Mouse (Mus musculus): ENCODE results near the gene Ubr4. TPM values are rescaled to one million over a fixed set of nuclear protein-coding genes. Genes with fewer than 3 reads are reported as not detected.
A peak's percentile ranks its signal among the peaks of the same experiment; 100 is the strongest.

The Ubr4 gene
- total RNA-seq, 1 experiment = 199 TPM

DNA sequence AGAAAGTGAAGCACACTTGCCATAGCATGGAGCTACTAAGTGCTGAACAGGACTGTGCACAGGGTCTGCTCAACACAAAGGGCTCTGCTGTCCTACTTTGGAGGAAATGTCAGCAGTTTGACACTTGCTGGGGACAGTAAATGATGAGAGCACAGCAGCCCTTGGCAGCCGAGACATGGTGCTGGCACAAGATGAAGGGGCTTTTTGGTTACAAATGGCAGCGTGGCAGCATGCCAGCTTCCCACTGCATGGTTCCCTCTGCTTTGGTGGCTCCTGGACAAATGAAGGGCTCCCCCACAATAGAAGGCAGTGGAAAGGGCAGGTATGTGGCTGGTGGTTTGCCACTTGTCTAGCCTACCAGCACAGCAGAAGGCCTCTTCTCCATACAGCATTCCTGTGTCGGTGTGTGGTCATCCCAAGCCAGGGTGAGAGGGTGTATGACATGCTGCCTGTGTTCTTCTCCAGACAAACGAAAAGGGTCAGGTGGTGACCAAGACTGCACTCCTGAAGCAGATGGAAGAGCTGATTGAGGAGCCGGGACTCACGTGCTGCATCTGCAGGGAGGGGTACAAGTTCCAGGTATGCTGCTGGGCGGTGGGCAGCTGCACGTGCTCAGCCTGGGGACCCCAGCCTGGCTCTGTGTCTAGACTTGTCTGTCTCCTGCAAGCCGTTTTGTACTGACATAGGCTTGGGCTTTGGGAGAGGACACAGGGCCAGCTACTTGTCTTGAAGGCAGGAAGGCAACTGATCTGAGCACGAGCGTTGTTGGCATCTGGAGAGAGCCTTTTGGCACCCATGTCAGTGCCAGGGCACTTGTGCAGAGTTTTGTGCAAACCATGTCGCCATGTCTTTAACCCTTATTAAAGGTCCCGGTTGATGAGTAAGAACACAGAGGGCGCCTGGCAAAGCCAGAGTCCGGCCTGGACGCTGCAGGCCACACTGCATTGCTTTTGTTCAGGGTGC, 124.5 kb downstream of the Ubr4 start:
- TF ChIP-seq MAFK (IDR thresholded peaks at IDR 0.05; ENCODE audit: insufficient read depth, low read depth, low read length) (no peak), ZNF384 (IDR thresholded peaks at IDR 0.05; ENCODE audit: low read depth, low read length) (no peak), HCFC1 (IDR thresholded peaks at IDR 0.05; ENCODE audit: borderline replicate concordance, insufficient read depth, low read length) (no peak), ZC3H11A (IDR thresholded peaks at IDR 0.05; ENCODE audit: borderline replicate concordance, low read depth, low read length) (no peak), CHD2 (IDR thresholded peaks at IDR 0.05; ENCODE audit: low read depth, low read length) (no peak)
- peaks cover 88% of the 10 kb centered on the region for H3K36me3 ChIP-seq (ENCODE audit: control insufficient read depth, insufficient read depth, low read length, poor library complexity, severe bottlenecking)
- H3K9ac ChIP-seq (ENCODE audit: insufficient read depth, low read depth, low read length, poor library complexity, severe bottlenecking) = no peak overlapping the region
- no peaks in the 10 kb centered on the region for H3K9me3 ChIP-seq (ENCODE audit: control insufficient read depth, insufficient read depth, low read depth, low read length)
- in situ Hi-C loops (cut with MboI; ENCODE audit: low sequenced_read_pairs in 2 of 2, unreplicated experiment in 2 of 2) = loop anchor here in 1 of 2 experiments (10.0 kb wide), 1 partner anchor 148 kb away; the partner anchor contains the start of gene Aldh4a1
- H3K4me3 ChIP-seq (ENCODE audit: insufficient read depth in 1 of 2, low read depth in 1 of 2, low read length in 2 of 2, poor library complexity in 1 of 2, severe bottlenecking in 1 of 2) = no peak overlapping the region
- no peak overlapping the region for H3K27ac ChIP-seq (ENCODE audit: insufficient read depth, low read depth, low read length, poor library complexity, severe bottlenecking)
- DNase-seq (ENCODE audit: low read depth, low spot score) = no peak
- H3K4me1 ChIP-seq (ENCODE audit: control insufficient read depth in 2 of 2, insufficient read depth in 2 of 2, low read length in 2 of 2, poor library complexity in 1 of 2) = 0 out of 4 replicates have a peak, but pooled peaks cover 0 to 2% of the 10 kb centered on the region in 2 experiments

DNA sequence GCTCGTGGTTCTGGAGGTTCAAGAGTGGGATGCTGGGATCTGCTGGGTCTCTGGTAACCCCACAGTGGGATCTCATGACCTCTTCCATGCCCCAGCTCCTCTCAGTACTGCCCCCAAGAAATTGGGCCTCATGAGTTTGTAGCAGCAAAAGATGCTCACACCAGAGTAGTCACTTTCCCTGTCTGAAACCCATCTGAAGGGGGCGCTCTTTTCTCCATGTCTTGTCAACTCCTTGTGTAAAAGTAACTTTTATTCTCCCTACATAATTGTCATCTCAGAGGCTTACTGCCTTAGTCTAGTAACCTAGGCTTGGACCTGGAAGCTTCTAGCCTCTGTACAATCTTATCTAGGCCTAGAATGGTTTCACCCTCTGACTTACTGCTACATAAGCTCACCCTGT, 125.6 kb downstream of the Ubr4 start:
- Histone ChIP-seq H3K36me3 (ENCODE audit: control insufficient read depth, insufficient read depth, low read length, poor library complexity, severe bottlenecking) (peaks cover 88% of the 10 kb centered on the region), H3K9ac (ENCODE audit: insufficient read depth, low read depth, low read length, poor library complexity, severe bottlenecking) (no peak overlapping the region), H3K4me1 (ENCODE audit: control insufficient read depth in 2 of 2, insufficient read depth in 2 of 2, low read length in 2 of 2, poor library complexity in 1 of 2) (0 out of 4 replicates have a peak, but pooled peaks cover 0 to 2% of the 10 kb centered on the region in 2 experiments), H3K9me3 (ENCODE audit: control insufficient read depth, insufficient read depth, low read depth, low read length) (no peaks in the 10 kb centered on the region), H3K4me3 (ENCODE audit: insufficient read depth in 1 of 2, low read depth in 1 of 2, low read length in 2 of 2, poor library complexity in 1 of 2, severe bottlenecking in 1 of 2) (no peak overlapping the region), H3K27ac (ENCODE audit: insufficient read depth, low read depth, low read length, poor library complexity, severe bottlenecking) (no peak overlapping the region)
- in situ Hi-C loops (cut with MboI; ENCODE audit: low sequenced_read_pairs in 2 of 2, unreplicated experiment in 2 of 2) = loop anchor here in 1 of 2 experiments (10.0 kb wide), 1 partner anchor 147 kb away; the partner anchor contains the start of gene Aldh4a1
- peak; percentile 27 for DNase-seq (ENCODE audit: low read depth, low spot score)
- TF ChIP-seq MAFK (IDR thresholded peaks at IDR 0.05; ENCODE audit: insufficient read depth, low read depth, low read length) (no peak), HCFC1 (IDR thresholded peaks at IDR 0.05; ENCODE audit: borderline replicate concordance, insufficient read depth, low read length) (no peak), ZNF384 (IDR thresholded peaks at IDR 0.05; ENCODE audit: low read depth, low read length) (no peak), ZC3H11A (IDR thresholded peaks at IDR 0.05; ENCODE audit: borderline replicate concordance, low read depth, low read length) (no peak), CHD2 (IDR thresholded peaks at IDR 0.05; ENCODE audit: low read depth, low read length) (no peak)

DNA sequence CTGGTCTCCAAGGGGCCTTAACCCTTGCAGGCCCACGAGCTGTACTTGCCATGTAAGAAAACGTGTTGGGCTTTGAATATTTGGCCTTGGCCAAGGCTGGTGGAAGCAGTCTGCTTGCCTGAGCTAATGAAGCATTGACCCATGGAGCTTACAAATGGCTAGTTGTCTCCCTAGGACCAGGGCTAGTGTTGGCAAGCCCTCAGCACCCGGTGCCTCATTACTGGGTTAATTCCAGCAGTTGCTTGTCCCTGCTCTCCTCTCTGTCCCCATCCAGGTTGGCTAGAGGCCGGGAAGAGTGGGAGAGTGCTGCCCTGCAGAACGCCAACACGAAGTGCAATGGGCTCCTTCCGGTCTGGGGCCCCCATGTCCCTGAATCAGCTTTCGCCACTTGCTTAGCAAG, 126.8 kb downstream of the Ubr4 start:
- TF ChIP-seq HCFC1 (IDR thresholded peaks at IDR 0.05; ENCODE audit: borderline replicate concordance, insufficient read depth, low read length) = no peak
- H3K9me3 ChIP-seq (ENCODE audit: control insufficient read depth, insufficient read depth, low read depth, low read length) = no peaks in the 10 kb centered on the region
- no peak overlapping the region for H3K9ac ChIP-seq (ENCODE audit: insufficient read depth, low read depth, low read length, poor library complexity, severe bottlenecking)
- 0 out of 4 replicates have a peak, but pooled peaks cover 0 to 2% of the 10 kb centered on the region in 2 experiments for H3K4me1 ChIP-seq (ENCODE audit: control insufficient read depth in 2 of 2, insufficient read depth in 2 of 2, low read length in 2 of 2, poor library complexity in 1 of 2)
- H3K27ac ChIP-seq (ENCODE audit: insufficient read depth, low read depth, low read length, poor library complexity, severe bottlenecking) = no peak overlapping the region
- H3K36me3 ChIP-seq (ENCODE audit: control insufficient read depth, insufficient read depth, low read length, poor library complexity, severe bottlenecking) = peaks cover 89% of the 10 kb centered on the region
- in situ Hi-C loops (cut with MboI; ENCODE audit: low sequenced_read_pairs in 2 of 2, unreplicated experiment in 2 of 2) = loop anchor here in 1 of 2 experiments (10.0 kb wide), 1 partner anchor 146 kb away; the partner anchor contains the start of gene Aldh4a1
- no peak overlapping the region for H3K4me3 ChIP-seq (ENCODE audit: insufficient read depth in 1 of 2, low read depth in 1 of 2, low read length in 2 of 2, poor library complexity in 1 of 2, severe bottlenecking in 1 of 2)
- no peak for DNase-seq (ENCODE audit: low read depth, low spot score)

DNA sequence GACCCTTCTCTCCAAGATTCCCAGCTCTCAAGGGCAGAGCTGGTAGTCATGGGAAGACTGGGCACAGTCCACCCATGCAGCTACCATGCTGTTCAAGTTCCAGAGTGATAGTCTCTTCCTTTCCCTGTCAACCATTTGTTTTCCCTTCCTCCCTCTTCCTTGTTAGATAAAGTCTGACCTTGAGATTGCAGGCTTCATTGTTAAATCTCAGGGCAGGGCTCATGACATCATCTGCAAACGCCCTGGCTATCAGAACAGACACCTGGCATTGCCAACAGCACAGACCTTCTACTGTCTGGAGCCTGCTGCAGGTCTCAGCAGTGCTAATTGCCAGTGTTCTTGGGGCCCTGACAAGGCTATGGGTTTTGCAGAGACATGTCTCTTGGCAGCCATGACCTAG, 129.0 kb downstream of the Ubr4 start:
- Histone ChIP-seq H3K9me3 (ENCODE audit: control insufficient read depth, insufficient read depth, low read depth, low read length) (no peaks in the 10 kb centered on the region), H3K9ac (ENCODE audit: insufficient read depth, low read depth, low read length, poor library complexity, severe bottlenecking) (no peak overlapping the region), H3K36me3 (ENCODE audit: control insufficient read depth, insufficient read depth, low read length, poor library complexity, severe bottlenecking) (peaks cover 84% of the 10 kb centered on the region), H3K4me3 (ENCODE audit: insufficient read depth in 1 of 2, low read depth in 1 of 2, low read length in 2 of 2, poor library complexity in 1 of 2, severe bottlenecking in 1 of 2) (no peak overlapping the region), H3K27ac (ENCODE audit: insufficient read depth, low read depth, low read length, poor library complexity, severe bottlenecking) (no peak overlapping the region), H3K4me1 (ENCODE audit: control insufficient read depth in 2 of 2, insufficient read depth in 2 of 2, low read length in 2 of 2, poor library complexity in 1 of 2) (0 out of 4 replicates have a peak, but pooled peaks cover 0 to 2% of the 10 kb centered on the region in 2 experiments)
- in situ Hi-C loops (cut with MboI; ENCODE audit: low sequenced_read_pairs in 2 of 2, unreplicated experiment in 2 of 2) = no loop called here
- DNase-seq (ENCODE audit: low read depth, low spot score) = no peak
- TF ChIP-seq MAFK (IDR thresholded peaks at IDR 0.05; ENCODE audit: insufficient read depth, low read depth, low read length) = no peak
- TF ChIP-seq CHD2 (IDR thresholded peaks at IDR 0.05; ENCODE audit: low read depth, low read length) = no peak
- TF ChIP-seq ZNF384 (IDR thresholded peaks at IDR 0.05; ENCODE audit: low read depth, low read length) = no peak
- no peak for TF ChIP-seq HCFC1 (IDR thresholded peaks at IDR 0.05; ENCODE audit: borderline replicate concordance, insufficient read depth, low read length)
- no peak for TF ChIP-seq ZC3H11A (IDR thresholded peaks at IDR 0.05; ENCODE audit: borderline replicate concordance, low read depth, low read length)

Measured in ES-E14 (cell line).